Mouse (Mus musculus) E14TG2a.4 (cell line): Measurements from ENCODE around the gene Krt18.

ENCODE experiments used
- CTCF ChIP-seq: conservative IDR thresholded peaks from 2 replicates; pipeline ENCODE4 v1.5.1; 2014; ENCODE audit warnings: low read length
- NANOG ChIP-seq: IDR thresholded peaks from 2 replicates; pipeline ENCODE4 v1.6.1; 2014; ENCODE audit warnings: borderline replicate concordance, low read length, mixed read lengths

DNA sequence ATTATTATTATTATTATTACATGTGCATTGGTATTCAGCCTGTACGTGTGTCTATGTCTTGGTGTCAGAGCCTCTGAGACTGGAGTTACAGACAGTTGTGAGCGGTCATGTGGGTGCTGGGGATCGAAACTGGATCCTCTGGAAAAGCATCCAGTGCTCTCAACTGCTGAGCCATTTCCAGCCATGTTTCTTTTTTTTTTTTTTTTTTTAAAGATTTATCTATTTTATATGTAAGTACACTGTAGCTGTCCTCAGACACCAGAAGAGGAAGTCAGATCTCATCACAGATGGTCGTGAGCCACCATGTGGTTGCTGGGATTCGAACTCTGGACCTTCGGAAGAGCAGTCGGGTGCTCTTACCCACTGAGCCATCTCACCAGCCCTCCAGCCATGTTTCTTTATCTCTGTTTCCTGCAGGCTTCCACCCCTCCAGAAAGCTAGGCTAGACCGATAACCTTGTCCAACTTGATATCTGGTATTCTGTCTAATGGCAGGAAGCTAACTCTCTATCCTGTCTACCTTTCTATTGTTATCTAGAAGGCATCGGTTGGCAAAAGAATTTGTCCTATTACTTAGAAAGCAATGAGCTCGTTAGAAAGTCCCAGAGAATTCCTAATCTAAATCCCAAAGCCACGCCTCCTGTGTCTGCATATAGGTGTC, 28.2 kb upstream of the Krt18 start:
- TF ChIP-seq CTCF (no peak), NANOG (no peak)
